Mouse (Mus musculus): Measurements from ENCODE around the gene Txn2.
A peak's percentile ranks its signal among the peaks of the same experiment; 100 is the strongest.

Gene Txn2

DNA sequence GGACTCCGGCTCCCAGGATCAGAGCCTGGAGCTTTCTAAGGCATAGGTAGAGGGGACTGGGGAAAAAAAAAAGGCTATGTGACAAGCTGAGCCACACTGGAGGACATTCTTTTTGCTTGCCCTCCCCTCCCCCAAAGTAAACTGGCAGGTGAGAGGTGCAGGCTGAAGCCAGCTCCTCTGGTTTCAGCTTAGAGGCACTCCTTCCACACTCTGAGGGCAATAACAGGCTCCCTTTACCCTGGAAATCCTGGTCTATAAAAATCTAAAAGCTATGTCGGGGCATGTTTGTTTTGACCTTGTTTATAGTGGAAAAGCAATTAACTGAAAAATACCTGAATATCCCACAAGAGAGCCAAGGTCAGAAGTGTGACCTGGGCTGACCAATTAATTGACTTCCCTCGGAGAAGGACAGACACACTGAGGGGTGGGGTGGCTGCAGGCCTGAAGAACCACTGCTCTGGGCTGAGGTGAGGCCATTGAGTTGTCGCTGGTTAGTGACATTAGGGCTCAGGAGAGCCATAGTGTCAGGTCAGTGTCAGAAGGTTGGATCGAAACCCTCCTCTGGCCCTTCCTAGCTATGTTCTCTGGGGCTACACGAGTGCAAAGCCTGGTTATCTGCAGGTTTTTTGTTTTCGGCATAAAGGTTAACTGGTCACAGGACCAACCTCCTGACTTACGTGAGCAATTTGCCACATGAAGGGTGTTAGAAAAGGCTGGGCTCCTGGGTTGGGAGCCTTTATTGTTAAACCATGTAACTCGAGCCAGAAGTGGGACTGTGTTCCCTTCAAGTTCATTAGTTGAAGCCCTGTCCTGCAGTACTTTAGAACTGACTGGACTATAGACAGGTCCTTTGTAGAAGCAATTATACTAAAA lies 20.9 kb downstream of the Txn2 start:
- DNase-seq (ENCODE audit: low spot score): no peak

DNA sequence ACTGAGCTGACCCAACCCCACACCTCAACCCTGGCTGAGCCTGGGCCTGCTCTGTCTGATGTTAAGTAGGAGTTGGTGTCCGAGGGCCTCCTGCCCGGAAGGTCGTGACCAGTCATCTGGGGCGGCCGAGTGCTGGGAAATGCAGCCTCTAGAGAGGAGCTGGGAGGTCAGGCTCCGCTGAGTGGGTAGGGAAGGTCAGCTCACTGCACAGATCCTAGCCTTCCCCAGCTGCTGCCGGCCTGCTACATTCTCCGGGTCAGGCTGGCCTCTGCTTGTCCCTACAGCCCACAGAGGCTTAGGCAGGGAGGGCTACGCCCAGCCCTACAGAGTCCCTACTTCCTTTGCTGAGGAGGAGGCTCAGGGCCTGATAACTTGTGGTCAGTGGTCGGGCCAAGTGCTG lies 22.3 kb downstream of the Txn2 start:
- peak; percentile 58 for DNase-seq (ENCODE audit: low spot score)

DNA sequence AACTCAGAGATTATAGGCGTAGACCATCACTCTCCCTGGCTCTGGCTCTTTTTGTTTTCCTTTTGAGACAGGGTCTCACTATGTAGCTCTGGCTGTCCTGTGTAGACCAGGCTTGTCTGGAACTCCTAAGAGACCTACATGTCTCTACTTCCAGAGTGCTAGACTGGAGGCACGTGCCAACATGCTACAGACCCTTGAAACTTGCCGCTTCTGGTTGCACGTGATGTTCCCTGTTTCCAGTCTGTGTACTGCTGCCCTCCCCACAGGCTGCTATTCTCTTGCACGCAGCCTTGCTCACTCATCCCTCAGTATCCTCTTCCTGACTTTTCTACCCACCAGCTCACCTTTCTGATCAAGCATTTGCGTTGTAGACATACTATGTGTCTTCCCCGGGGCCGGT lies 22.7 kb downstream of the Txn2 start:
- no peak for DNase-seq (ENCODE audit: low spot score)

DNA sequence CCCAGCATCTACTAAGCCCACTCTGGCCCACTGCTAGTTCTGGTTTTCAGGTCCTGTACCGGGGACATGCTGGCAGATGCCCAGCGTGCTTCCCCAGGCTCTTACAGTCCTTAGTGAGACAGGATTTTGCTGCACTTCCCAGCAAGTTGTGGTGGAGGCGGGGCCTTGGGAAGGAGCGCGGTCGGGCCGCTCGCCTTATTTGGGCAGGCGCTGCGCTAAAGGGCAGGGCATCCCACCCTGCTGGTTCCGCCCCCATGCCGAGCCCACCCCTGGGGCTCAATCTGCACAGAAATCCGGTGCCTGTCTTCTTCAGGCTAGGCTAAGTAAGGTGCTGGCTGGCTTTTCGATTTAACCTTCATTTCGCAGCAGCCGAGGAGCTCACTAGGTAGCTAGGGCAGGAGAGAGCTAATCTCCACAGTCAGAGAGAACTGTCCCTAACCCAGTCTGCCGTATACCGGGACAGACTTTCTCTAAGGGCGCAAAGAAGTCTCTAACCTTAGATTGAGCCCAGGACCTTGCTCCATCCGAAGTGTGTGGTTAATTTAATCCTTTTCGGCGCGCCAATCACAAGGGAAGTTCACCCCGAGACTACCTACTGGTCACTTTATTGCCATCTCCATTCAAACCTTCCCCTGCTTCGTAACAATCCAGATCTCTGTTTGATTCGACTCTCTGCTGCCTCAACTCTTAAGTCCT lies 23.4 kb downstream of the Txn2 start:
- peak; percentile 93 for DNase-seq (ENCODE audit: low spot score)

DNA sequence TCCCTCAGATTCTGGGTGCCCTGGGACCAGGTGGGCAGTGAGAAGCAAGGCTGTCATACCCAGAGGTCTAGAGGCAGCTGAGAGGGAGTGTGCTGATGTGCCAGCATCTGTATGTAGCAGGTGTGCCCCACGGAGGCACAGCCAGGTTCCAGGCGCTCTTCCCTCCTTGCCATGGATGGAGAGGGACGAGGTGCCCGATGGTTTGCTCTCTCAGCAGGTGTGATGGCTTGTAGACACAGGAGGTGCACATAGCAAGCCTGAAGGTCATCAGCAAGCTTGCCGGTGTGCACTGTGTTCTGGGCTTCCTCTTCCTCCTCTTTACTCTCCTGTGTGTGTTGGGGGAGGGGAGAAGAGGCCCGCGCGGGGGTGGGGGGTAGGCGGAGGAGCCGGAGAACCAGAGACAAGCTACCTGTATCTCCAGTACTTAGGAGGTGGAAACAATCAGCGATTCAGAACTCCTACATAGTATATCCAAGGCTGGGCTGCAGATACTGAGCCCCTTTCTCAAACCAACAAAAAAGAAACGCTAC lies 24.4 kb downstream of the Txn2 start:
- DNase-seq (ENCODE audit: low spot score): no peak

DNA sequence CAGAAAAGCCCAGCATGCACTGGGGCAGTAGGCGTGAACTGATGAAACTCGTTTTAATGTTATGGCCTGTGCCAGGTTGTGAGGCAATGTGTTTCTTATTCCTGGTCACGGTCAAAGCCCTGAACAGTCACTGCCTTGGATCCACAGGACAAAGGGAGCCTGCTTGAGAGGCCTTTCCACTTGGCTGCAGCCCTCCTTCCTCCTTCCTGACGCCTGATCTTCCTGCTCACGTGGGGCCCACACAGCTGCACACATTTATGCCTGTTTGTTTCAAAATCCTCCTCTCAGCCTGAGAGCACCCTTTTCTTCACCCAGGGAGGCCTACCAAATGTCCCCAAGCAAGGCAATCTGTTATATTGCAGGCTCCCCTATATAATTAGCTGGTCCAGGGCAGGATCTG lies 25.6 kb downstream of the Txn2 start:
- no peak for DNase-seq (ENCODE audit: low spot score)

DNA sequence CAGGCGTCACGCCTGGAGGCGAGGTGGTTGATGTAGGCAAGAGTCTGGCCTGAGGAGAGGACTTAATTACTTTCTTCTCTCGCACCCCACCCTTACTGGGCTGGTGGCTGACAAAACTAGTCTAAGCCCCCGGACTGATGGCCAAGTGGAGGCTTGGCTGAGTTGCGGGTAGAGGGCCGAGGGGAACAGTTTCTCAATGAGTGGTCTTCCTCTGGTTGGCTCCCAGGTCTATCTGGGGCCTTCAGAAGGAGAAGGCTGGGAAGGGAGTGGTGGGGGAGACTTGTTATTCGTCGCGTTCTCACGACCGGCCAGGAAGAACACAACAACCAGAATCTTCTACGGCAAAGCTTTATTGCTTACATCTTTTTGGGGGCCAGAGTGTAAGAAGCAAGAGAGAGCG lies 33.9 kb downstream of the Txn2 start:
- no peak for DNase-seq (ENCODE audit: low spot score)

DNA sequence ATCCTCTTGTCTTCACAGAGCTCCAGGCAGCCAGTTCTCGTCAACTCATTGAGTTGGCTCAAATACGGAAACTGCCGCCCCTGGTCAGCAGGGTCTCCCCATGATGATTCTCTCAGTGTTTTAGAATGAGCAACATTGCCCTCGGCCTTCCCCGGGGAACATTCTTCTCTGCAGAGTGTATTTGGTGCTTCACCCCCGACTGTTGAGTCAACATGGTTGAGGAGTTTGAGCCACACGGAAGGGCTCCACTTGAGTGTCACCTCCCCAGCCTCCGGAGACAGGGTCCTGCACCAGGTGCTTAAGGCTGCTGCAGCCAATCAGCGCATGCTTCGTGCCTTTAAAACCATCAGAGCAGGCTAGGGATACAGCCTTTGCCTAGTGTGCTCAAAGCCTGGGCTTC lies 35.5 kb downstream of the Txn2 start:
- DNase-seq (ENCODE audit: low spot score): no peak

DNA sequence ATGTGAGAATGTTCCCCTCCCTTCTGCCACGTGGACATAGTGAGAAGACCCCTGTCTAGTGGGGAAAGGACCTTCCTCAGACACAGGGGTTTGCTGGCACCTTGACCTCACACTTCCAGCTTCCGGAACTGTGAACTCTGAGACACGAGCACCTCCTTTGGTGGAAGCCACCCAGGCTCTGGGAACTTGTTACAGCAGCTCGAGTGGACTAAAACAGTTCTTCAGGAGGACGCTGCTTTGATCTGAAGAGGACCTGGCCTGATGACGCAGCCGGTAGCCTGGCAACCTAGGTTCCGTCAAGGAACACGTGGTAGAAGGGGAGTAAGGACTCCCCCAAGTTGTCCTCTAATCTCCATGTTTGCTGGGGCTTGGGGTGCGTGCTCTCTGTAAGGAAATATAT lies 36.4 kb downstream of the Txn2 start:
- DNase-seq (ENCODE audit: low spot score): no peak

DNA sequence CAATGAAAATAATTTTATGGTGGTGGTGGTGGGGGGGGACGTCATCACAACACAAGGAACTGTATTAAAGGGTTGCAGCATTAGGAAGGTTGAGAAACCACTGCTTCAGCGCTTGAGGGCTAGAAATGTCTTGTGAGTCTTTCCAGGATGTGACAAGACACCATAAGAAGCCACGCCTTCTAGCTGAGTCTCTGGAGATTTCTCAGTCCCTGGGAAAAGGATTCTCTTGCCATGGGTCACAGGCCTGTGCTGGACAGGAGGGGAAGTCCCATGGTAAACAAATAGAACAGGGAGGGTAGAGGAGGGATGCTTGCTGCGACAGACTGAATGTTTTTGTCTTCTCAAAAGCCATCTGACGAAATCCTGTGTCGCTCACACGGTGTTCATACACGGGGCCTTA lies 37.0 kb downstream of the Txn2 start:
- no peak for DNase-seq (ENCODE audit: low spot score)

DNA sequence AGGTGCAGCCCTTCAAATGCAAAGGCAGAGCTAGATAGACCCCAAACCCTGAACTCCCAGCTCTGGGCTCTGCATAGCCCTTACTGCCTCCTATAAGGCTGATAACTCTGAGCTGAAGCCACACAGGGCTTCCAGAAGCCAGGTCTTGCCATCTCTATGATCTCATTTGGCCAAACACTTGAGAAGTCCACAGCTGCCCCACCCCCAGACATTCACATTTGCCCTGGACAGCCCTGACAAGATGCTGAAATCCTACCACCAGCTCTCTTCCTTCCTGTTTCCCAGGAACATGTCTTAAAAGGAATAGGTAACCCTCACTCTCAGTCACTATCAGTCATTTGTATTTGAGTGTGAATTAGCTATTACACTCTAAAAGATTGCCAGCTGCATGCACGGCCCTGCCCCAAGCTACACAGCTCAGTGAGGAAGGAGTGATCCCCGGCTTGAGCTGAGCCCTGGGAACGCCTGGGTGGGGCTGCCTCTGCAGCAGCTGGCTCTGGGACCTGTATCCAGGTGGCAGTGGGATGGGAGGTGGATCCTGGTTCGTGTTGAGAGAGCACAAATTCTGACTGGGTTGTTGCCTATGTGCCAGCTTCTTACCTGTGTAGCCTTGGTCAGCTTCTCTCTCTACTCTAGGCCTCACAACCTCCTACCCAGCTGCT lies 38.9 kb downstream of the Txn2 start:
- no peak for DNase-seq (ENCODE audit: low spot score)

DNA sequence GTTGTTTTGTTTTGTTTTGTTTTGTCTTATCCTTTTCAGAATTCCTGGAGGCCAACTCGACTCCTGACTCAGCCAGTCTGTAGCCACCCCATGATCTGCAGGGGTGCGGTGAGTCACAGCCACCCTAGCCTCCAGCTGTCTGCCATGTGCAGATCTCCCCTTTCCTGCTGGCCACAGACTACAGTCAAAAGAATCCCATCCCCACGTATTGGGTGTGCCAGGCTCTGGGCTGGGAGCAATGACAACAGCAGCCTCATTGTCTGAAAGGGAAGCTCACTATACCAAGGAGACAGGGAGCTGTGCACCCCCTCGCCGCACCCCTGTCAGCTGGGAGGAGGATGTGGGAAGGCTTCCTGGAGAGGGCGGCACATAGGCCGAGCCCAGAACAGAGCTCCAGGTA lies 40.5 kb downstream of the Txn2 start:
- no peak for DNase-seq (ENCODE audit: low spot score)

DNA sequence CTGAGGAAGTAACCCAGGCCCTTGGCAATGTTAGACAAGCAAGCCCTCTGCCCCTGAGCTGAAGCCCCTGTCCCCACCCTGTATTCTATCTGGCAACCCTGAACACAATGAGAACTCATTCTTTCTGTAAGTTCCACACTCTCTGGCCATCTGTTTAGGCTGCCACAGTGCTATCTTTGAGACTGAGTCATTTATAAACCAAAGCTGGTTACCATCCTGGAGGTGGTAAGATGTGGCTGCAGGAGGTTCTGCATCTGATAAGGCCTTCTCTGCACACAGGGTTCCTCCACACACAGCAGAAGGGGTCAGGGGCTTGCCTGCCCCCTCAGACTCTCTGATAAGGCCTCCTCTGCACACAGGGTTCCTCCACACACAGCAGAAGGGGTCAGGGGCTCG lies 41.7 kb downstream of the Txn2 start:
- no peak for DNase-seq (ENCODE audit: low spot score)

DNA sequence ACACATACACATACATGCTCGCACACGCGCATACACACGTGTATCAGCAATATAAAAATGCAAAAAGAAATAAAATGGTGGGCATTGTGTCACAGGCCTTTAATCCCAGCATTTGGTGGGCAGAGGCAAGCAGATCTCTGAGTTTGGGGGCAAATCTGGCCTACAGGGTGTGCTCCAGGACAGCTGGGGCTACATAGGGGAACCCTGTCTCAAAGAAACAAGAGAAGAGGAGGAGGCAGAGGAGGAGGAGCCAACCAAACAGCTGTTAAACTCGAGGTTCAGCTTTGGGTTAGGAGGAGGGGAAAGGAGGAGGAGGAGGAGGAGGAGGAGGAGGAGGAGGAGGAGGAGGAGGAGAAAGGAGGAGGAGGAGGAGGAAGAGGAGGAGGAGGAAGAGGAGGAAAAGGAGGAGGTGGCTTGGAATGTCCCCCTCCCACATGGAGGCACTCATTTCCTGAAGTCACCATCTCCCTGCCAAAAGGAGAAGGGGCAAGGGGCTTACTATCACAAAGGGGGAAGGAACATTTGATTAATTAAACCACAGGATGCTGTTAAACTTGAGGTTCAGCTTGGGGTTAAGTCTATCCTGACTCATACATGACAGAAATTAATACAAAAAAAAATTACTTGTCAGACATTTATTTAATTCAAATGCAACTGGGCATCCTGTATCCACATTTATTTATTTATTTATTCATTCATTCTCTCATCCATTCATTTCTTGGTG lies 42.3 kb downstream of the Txn2 start:
- DNase-seq (ENCODE audit: low spot score): peak; percentile 20

DNA sequence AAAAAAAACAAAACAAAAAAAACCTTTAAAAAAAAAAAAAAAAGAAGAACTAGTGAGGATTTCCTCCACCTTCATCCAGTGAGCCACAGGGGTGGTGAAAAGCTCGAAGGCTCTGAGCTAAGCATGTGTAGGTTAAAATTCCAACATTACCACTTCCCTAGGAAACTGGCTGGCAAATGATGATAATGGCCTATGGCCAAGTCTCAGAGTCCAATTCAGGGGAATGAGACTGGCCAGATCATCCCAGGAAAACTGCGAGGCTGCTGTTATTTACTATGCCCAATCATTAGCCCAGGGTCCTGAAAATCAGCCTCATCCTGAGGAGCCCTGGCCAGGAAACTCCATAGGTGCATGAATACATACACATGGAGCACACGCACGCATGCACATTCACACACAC lies 42.9 kb downstream of the Txn2 start:
- no peak for DNase-seq (ENCODE audit: low spot score)

DNA sequence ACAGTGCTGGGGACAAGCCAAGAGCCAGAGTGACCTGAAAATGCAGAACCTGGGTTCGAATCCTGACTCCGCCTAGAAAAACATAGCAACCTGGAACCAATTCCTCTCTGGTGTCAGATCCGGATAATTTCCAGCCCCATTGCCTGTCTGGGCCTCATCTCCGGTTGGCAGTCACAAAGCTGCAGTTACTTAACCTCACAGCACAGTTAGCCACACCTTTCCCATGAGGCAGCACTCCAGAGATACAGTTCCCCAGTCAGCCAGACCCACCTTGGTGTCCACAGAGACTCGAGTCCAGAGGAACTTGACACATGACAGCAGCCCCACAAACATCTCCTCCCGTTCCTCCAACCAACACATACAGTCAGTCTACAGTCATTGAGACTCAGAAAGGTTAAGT lies 43.6 kb downstream of the Txn2 start:
- DNase-seq (ENCODE audit: low spot score): no peak

DNA sequence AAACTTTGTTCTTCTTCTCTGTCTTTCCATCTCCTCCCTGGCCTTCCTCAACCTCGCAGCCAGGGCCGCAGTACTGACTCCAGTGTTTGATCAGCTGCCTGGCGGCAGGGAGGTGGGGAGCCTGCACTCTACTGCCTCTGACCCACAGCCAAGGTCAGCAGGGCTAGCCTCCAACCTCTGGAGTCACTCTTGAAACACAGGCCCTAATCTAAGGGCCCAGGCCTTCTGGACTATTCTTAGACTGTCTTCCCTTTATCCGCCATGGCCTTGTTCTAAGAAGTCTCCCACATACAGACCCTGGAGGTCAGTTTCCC lies 45.2 kb downstream of the Txn2 start:
- peak; percentile 25 for DNase-seq (ENCODE audit: low spot score)

DNA sequence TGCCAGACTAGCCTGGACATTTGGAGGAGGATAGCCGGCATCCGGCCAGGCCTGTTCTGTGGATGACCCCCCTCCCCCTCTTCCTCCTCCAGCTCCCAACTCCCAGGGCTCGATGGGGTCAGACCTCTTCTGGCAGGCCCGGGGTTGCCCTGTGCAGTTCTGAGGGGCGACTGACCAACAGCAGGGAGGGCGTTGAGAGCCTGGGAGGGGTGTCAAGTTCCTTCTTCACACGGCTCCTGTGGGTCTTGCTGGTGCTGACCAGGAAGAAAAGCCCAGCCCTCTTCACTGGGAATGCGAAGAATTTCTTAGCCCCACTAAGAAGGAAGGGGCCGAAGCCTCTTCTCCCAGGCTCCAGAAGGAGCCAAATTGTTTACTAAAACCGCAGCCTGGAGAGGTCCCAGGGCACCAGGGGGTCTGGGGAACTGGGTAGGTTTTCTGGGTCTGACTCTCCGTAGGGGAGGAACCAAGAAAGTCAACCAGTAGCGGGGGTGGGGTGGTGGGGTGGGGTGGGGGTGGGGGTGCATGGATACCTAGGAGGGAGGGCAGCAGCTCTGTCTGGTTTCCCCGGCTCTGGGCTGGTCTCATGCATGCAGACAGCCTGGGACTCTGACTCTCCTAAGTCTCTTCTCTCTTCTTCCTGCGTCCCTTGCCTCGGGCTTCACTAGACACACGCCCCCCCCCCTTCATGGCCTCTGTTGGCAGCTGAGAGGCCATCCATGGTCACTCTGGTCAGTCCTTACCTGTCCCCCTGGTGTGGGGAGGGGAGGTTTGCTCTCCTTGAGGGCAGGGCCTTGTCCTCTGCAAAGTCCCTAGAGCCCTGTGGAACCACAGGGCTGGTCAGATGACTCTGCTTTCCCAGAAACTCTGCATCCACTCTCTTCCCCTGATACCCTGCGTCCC lies 45.8 kb downstream of the Txn2 start:
- DNase-seq (ENCODE audit: low spot score): peak; percentile 88

DNA sequence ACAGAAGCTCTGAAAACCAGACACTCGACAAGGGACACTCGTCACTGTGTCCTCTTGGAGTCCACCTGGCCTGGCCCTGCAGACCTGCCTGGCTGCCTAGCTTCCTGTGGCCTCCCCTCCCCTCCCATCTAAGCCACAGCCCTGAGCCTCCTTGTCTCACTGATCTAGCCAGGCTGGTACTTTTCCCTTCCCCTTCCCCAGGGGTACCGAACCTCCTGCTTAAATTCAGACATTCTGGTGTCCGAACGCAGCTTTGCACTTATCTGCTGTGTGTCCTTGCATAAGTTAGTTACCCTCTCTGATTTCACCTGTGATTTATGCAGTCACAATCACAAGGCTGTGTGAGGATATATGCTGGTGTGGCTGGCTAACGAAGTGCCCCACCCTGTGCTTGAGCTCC lies 46.5 kb downstream of the Txn2 start:
- DNase-seq (ENCODE audit: low spot score): peak; percentile 8

DNA sequence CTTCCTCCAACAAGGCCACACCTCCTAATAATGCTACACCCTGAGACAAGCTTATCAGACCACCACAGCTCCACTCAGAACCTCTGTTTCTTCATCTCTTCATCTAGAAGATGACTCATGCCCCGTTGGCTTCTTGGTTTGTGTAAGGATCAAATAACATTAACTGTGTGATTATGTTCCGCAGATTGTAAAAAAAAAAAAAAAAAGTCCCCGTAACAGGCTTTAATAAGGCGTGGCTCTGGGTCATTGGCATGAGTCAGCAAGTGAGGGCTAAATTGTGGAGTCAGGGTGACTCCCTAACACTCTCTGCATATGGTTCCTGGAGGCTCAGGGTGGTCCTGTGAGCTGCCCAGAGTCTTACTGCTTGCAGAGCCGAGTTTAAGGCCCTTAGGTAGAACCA lies 47.1 kb downstream of the Txn2 start:
- peak; percentile 10 for DNase-seq (ENCODE audit: low spot score)

DNA sequence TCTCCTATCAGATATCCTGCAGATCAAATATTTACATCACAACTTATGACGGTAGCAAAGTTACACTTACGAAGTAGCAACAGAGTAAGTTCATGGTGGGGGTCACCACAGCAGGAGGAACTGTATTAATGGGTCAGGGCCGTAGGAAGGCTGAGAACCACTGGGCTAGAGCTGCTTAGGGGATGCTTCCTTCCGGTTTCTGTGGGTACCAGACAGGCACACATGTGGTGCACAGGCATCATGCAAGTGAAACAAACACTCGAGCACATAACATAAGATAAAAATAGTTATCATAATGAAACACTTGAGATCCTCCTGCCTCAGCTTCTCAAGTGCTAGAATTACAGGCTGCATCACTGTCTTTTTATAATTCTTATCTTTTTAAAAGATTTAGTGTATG lies 48.1 kb downstream of the Txn2 start:
- no peak for DNase-seq (ENCODE audit: low spot score)
